Mouse (Mus musculus) left cerebral cortex, postnatal 10 days (tissue): Measurements from ENCODE around the gene Kcnc3. TPM values are rescaled to one million over a fixed set of nuclear protein-coding genes. Genes with fewer than 3 reads are reported as not detected.

Experiments
- DNase-seq, 2 experiments: peaks; one replicate each; pipeline ENCODE4 v3.0.0; 2021 to 2022; ENCODE audit warnings: low spot score in 2 of 2, mixed read lengths in 1 of 2; ENCODE audit errors: extremely low spot score in 1 of 2
- intact Hi-C: fragments of 180-260 bp; cut with DNase I; formaldehyde crosslinking; loops from one replicate; pipeline ENCODE4 v1.15.1; 2025
- total RNA-seq, 2 experiments: library from RNA; stranded (reverse); gene quantifications; 2 replicates each; pipeline ENCODE4 v1.2.3; 2021

Kcnc3 gene
- total RNA-seq, 2 experiments from 2014 or later = 48.5 to 55.4 TPM

DNA sequence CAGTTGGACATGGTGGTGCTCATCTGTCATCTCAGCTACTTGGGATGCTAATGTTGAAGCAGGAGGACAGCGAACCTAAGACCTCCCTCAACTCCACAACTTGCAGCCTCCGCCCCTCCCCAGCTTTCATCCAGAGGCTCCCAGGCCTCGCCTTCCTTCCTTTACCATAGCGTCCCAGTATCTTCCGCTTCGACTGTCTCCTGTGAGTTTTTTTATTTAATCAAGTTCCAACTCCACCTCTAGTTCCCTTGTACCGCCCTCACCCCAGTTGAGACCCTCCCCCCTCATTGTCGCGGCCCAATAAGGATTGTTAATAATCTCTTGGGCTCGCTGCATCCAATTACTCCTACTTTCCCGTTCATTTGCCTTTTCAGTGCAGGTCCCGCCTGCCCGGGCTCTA, 518 bp upstream of the Kcnc3 start:
- intact Hi-C loops = no loop called here
- DNase-seq = peak; percentile 35 to 55

DNA sequence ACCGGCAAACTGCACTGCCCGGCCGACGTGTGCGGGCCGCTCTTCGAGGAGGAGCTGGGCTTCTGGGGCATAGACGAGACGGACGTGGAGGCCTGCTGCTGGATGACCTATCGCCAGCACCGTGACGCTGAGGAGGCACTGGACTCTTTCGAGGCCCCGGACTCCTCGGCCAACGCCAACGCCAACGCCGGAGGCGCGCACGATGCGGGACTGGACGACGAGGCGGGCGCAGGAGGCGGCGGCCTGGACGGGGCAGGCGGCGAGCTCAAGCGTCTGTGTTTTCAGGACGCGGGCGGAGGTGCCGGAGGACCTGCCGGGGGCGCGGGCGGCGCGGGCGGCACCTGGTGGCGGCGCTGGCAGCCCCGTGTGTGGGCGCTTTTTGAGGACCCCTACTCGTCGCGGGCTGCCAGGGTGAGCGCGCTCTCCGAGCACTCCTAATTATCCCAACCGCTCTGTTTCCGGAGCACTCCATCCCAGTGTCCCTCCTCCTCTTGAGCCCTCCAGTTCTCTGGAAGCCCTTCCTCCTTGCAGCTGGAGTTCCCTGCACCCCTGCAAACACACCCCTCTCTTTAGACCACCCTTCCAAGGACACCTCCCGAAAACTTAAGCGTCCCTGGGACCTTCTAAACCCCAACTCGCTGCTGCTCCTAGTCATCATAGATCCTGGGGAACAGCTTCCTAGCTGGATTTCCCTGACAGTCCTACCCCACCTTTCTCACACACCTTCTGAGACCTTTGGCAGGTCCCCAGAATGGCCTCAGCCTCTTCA, 1.1 kb downstream of the Kcnc3 start:
- intact Hi-C loops = no loop called here
- peak in 1 of 2 experiments; percentile 62 for DNase-seq

DNA sequence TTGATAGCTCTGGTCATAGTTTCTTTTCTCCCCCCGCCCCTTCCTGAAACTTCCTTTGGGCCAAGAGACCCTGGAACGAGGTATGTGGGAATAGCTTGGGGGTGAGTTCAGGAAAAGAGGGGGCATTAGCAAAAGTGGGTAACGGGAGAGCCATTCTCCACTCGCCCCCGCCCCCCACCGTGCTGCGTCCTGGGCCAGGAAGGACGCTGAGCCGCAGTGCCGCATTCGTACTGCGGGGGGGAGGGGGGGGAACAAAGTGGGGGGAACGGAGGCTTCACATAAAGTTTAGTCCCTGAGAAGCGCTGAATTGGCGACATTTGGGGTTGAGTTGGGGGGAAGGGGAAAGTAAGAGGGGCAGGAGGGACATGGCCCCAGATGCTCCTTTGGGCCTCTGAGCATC, 2.6 kb downstream of the Kcnc3 start:
- intact Hi-C loops = no loop called here
- peak in 1 of 2 experiments; percentile 42 for DNase-seq

DNA sequence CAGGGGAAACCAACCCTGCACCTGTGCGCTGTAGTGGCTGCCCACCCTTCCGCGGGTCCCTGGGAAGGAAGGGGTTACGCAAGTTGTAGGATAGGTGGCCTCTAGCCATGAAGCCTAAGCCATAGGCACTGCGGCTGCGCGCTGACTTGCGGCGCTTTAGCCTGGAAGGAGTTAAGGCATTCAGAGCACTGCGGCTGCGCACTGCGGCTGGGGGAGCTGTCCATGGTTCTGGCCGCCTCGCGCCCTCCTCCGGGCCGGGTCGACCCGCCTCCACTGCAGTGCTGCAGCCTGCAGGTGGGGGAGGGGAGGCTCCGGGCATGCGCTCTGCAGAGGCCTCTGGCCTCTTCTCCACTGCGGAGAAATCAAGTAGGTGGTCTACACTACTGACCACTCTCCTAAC, 3.3 kb downstream of the Kcnc3 start:
- intact Hi-C loops = no loop called here
- peak; percentile 87 to 93 for DNase-seq

DNA sequence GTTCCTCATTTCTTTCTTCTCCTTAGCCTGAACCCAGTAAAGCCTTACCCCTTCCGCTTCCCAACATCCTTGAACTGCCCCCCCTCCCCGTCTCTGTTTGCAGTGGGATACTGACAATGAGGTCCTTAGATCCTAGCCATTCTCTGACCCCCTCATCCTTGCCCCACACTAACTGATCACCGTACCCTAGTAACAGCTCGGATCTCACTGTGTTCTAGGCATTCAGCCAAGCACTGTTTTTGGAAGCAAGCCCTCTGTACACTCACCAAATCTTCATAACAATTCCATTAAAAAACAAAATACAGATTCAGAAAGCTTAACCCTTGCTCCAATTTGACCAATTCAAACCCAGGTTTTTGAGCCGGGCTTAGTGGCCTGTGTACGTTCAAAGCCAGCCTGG, 3.8 kb downstream of the Kcnc3 start:
- intact Hi-C loops = no loop called here
- DNase-seq = peak; percentile 49 to 52

DNA sequence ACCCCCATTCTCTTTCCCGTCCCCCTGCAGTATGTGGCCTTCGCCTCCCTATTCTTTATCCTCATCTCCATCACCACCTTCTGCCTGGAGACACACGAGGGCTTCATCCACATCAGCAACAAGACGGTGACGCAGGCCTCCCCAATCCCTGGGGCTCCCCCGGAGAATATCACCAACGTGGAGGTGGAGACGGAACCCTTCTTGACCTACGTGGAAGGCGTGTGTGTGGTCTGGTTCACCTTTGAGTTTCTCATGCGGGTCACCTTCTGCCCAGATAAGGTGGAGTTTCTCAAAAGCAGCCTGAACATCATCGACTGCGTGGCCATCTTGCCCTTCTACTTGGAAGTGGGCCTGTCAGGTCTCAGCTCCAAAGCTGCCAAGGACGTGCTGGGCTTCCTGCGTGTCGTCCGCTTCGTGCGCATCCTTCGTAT, 4.7 kb downstream of the Kcnc3 start:
- no peak for DNase-seq
- intact Hi-C loops = no loop called here

DNA sequence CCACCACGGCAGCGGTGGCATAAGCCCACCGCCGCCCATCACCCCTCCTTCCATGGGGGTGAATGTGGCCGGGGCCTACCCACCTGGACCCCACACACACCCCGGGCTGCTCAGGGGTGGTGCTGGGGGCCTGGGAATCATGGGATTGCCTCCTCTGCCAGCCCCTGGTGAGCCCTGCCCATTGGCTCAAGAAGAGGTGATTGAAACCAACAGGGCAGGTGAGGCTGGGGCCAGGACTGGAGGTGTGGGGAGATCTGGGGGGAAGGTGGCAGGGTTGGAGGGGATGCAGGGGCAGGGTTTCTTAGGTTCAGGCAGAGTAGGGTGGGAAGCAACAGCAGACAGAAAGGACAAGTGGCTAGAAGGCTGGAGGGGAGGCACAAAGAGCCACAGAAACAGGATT, 5.6 kb downstream of the Kcnc3 start:
- intact Hi-C loops = no loop called here
- DNase-seq = no peak

DNA sequence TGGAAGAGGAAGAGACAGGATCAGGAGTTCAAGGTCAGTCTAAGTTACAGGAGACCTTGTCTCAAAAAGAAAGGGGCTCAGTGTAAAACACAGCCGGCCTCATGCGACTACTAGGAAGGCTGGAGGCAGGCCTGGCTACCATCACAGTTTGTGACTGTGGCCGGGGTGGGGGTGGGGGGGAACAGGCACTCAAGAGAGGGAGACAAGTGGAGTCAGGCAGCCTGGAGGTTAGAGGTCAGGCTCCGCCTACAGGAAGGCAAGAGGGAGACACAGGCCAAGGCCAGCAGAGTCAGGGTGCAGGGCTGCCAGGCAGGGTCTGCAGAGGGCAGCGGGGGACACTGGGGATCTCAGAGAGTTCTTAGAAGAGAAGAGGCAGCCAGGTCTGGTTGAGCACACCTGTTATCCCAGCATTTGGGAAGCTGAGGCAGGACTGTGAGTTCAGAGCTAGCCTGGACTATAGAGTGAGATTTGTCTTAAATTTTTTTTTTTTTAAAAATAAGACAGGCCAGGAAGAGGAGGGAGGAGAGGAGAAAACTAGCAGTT, 6.6 kb downstream of the Kcnc3 start:
- DNase-seq = no peak
- intact Hi-C loops = no loop called here

DNA sequence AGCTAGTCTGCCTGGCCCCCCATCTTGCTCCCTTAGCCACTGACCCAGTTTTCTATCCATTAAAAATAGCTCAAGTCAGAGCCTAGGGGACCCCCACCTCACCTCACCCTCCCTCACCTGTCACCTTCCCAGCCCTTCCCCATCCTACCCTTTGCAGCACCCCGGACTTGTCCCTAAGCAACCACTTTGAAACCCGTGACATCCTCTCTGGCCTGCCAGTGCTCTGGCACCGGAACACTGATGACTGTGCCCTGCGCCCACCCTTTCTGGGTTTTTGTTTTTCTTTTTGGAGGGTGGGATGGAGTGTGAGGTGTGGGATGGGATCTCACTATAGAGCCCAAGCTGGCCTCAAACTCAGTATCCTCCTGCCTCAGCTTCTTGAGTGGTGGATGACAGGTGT, 7.2 kb downstream of the Kcnc3 start:
- DNase-seq = no peak

DNA sequence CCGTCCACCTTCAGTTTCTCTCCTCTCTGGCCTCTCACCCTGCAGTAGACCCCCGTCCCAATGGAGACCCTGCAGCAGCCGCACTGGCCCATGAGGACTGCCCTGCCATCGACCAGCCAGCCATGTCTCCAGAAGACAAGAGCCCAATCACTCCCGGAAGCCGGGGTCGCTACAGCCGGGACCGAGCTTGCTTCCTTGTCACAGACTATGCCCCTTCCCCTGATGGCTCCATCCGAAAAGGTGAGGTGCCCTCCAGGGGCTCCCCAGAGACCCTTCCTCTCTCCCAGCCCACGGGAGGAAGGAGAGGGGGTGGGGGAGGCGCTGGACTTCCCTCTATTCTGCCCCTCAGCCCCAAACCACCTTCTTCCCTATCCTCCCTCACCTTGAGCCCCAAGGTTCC, 7.9 kb downstream of the Kcnc3 start:
- DNase-seq = no peak
- intact Hi-C loops = no loop called here

More for the DNA sequence above, 7.2 kb downstream of the Kcnc3 start:
- intact Hi-C loops = no loop called here

DNA sequence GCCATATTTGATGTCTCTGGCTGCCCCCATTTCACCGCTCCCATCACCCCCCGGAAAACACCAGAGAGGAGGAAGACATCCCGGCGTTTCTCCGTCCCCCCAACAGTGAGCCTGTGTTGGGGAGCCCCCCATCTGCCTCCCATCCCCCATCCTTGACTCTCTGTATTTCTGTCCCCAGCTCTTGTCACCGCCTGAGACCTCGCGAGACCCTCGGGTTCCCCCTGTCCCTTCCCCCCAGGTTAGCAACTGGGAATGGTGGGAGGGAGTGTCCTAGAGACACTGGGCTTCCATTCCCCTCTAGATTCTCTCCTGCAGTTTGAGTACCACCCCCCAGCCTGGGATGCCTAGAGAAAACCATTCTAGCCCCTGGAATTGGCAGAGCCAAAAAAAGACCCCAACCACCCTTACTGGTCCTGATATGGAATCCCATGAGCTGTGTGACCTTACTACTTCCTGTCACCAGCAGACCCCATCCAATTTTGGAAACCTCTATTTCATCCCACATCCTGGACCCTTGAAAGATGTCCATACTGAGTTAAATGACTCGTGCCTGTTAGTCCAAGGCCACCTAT, 10.3 kb downstream of the Kcnc3 start:
- DNase-seq = no peak
- intact Hi-C loops = no loop called here

DNA sequence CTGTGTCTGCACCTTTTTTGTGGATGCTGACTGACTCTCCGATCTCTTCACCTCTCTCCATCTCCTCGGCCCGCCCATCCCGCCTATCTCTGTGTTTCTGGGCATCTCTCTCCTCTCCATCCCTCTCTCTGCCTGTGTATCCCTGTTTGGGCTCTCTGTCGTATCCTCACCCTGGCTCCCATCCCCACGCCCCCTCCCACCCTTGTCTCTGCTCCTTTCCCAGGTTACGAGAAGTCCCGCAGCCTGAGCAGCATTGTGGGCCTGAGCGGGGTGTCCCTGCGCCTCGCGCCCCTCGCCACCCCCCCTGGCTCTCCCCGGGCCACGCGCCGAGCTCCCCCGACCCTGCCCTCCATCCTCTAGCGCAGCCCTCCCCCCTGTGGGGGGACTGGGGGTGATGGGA, 11.2 kb downstream of the Kcnc3 start:
- intact Hi-C loops = no loop called here
- DNase-seq = peak in 1 of 2 experiments; percentile 32

DNA sequence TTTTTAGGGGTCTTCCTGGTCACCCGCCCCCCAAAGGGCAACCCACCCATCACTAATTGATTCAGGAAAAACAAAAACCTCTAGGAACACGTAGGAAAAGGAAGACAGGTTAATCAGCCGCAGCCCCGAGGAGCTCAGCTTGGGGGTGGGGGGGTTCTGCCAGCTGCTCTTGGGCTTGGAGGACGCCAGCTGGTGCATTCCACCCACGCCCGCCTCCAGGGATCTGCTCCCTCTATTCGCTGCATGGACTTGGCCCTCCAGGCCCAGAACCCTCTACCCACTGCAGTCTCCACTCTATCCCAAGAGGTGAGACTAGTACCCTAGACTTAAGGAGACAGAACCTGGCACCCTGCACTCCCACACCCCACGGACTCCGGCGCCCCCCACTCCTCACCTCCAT, 12.0 kb downstream of the Kcnc3 start:
- intact Hi-C loops = no loop called here
- peak; percentile 43 to 81 for DNase-seq

DNA sequence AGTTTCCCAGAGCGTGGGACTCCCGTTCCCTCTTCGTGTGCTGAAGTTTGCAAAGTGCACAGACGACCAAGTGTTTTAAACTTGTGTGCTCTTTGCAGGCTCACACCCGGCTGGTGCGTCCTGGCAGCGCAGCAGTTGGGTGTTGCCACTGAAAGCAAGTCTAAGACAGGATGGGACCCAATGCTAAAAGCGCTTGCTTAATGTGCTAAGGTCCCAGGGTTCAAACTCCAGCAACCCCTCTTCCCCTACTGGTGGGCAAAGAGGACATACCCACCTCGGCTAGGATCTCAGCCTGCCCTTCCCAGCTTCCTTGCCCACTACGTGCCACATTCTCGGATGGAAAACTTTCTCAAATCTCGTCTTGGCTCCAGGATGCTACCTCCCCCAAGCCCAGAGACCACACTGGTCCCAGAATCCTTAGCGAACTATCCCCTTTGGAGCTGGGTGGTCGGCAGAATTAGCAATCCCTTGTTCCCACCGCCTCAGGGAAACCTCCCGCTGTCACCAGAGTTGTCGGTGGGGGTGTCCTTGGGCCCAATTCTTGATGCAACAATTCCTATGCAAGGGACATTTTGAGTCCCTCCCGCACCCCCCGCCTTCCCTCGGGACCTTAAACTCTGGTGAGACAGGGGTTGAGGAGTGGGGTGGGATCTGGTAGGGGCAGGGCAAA, 12.9 kb downstream of the Kcnc3 start:
- peak in 1 of 2 experiments; percentile 26 for DNase-seq
- intact Hi-C loops = no loop called here

DNA sequence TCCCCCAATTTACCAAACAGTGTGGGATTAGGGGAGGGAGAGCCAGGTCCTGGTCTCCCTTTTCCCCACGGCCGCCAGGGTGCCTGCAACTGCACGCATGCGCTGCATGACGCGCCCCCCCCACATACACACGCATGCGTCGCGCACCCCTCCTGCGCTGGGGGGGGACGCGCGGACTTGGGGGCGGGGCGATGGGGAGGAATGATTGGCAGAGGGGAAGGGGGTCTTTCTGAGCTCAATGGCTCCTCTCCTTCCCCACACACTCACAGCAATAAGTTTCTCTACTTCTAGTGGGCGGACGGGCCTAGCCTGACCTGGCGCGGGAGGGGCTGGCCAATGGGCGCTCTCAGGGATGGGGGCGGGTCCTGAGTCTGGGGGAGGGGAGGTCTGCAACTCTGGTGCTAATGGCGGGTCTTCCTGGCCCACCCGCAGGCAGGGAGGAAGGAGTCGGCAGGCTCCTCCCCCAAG, 13.7 kb downstream of the Kcnc3 start:
- DNase-seq = peak in 1 of 2 experiments; percentile 65
- intact Hi-C loops = no loop called here

DNA sequence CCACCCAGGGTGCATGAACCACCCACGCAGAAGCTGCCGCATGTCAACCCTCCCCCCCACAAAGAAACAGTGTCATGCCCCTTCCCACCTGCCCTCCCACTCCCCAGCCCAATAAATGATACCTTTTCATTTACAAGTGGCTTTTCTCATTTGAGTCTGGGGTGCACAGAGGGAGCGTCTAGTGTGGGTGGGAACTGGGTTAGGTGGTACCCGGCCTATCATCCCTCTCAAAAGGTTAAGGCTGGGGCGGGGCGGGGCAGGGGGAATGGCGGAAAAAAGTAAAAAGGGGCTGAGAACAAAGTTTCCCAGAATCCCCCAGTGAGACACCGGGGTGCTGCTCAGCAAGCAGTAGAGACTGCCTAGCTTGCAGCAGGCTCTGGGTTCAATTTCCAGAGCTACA, 14.2 kb downstream of the Kcnc3 start:
- no peak for DNase-seq
- intact Hi-C loops = no loop called here

DNA sequence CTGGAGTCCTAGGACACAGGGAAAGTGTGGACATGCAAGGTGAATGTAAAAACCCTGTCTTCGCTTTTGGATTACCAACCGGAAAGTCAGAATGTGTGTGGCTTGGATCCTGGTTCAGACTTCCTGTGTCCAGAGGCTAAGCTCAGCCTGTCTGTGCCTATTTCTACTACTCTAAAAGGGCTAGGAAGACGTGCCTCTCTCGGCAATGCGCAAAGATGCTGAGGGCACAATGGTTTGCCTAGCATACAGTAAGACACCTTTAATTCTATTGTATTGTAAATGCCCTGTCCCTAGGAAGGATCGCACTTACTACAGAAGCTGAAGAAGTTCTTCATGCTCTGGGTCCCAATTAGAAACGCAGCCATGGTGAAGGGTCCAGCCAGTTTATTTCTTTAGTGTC, 15.0 kb downstream of the Kcnc3 start:
- intact Hi-C loops = no loop called here
- DNase-seq = no peak

DNA sequence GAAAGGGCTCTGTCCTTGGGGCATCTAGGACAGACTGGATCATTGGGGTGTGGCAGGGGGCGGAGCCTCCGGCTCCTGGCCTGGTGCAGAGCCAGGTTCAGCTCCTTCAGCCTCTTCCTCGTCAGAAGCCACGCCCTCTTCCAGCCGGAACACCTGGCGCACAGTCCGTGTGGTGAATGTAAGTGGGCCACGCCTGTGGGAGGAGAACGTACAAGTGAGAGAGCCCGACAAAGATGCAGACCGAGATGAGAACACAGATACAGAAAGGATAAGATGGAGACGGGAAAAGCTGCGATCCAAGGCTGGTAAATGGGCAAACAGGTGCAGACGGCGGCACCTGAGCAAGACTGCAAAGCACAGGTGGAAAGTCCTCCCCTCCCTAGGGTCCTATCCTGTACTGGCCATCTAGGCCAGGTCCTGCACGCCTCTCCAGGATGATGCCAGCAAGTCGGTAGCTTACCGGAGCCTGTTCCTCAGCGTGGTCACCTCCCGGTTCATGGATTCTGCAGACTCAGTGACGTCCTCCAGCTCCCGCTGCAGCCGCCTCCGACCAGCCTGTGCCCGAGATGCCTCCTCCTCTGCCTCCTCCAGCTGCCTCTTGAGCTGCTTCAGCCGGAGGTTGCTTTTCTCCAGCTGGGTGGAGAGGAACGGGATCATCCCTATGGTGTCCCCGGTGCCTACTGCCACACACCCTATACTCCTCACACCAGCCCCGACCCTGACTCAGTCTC, 15.9 kb downstream of the Kcnc3 start:
- peak in 1 of 2 experiments; percentile 47 for DNase-seq
- intact Hi-C loops = no loop called here

DNA sequence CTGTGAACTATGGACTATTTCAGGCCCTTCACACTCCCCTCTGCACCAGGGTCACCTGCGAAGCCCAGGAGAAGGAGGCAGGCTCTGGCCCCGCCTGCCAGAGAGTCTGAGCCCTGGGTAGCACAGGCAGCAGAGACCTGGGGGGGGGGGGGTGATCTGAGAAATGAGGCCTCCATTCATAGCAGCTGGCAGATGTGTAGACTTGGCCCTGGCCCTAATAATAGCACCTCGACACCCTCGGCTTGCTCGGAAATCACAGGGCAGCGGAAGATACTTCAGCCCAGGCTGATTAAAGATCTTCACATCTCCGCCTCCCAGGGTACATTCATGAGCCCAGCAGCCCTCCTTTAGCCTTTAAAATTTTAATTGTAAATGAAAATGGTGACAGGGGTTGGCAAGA, 21.7 kb downstream of the Kcnc3 start:
- DNase-seq = peak in 1 of 2 experiments; percentile 11
- intact Hi-C loops = no loop called here
